Mouse (Mus musculus): ENCODE data around the gene Gm7247. TPM values are rescaled to one million over a fixed set of nuclear protein-coding genes. Genes with fewer than 3 reads are reported as not detected.
"Not testable (repeated sequence)": the region's sequence is repeated elsewhere in the genome, so short reads cannot be mapped to it uniquely, and the experiment has no call there.

Gm7247 gene
- polyA plus RNA-seq (2016; fragmentation: Nextera tagmentation; extraction: Ambion mirVana), result not detected in 2 replicates

DNA sequence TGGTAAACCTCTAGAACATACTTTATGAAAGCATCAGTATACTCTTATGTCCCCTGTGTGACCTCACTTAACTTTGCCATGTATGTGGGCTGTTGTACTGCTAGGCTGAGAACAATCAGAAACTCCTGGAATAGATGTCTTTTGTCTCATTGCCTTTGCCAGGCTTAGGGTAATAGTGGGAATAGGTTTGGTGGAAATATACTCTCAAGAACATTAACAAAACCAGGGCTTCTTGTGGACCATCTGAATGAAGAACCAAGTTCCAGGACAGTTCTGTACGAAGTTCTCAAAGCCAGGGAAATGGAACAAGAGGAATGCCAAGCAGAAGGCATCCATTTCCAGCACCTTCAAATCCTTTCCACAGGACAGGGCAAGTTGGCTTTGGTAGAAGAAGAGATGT, at the start of gene Gm7247:
Gene Gm7247, plus strand, starts transcription at position 301 of the 400 bp plus-strand sequence.
- Histone ChIP-seq H3K4me3 (replicated peaks) (no peak within 1 kb of the TSS), H3K9me3 (no peaks in the 10 kb centered on the region), H3K4me1 (replicated peaks) (no peaks in the 10 kb centered on the region), H3K36me3 (no peaks in the 10 kb centered on the region), H3K27me3 (peaks cover 19% of the 10 kb centered on the region), H3K4me2 (no peak within 1 kb of the TSS), H3K9ac (replicated peaks) (no peak within 1 kb of the TSS), H3K27ac (no peak within 1 kb of the TSS)
- no peak for ATAC-seq (ENCODE audit: insufficient number of reproducible peaks, insufficient read depth, low FRiP score, low TSS enrichment, low read depth)
- 90% methylated on average over 1 of the region's 1 CpGs for WGBS

DNA sequence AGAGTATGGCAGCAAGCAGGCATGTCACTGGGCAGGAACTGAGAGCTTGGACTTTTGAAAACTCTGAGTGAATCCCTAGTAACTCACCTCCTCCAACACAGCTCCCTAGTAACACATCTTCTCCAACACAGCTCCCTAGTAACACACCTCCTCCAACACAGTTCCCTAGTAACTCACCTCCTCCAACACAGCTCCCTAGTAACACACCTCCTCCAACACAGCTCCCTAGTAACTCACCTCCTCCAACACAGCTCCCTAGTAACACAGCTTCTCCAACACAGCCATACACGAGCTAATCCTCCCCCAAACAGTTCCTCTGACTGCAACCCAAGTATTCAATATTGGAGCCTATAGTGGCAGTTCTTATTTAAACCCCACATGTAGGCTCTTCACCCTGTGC, 37.6 kb upstream of the Gm7247 start:
- no peaks in the 10 kb centered on the region for H3K36me3 ChIP-seq
- no peak overlapping the region for H3K4me3 ChIP-seq (replicated peaks)
- WGBS, result 69% methylated on average over 1 of the region's 1 CpGs
- H3K27ac ChIP-seq, result no peak overlapping the region
- no peak for ATAC-seq (ENCODE audit: insufficient number of reproducible peaks, insufficient read depth, low FRiP score, low TSS enrichment, low read depth)
- H3K4me2 ChIP-seq, result no peak overlapping the region
- H3K27me3 ChIP-seq, result no peaks in the 10 kb centered on the region
- H3K4me1 ChIP-seq (replicated peaks), result no peaks in the 10 kb centered on the region
- H3K9ac ChIP-seq (replicated peaks), result no peak overlapping the region
- H3K9me3 ChIP-seq, result peaks cover 6% of the 10 kb centered on the region; the same call in 1 of the 2 replicates

DNA sequence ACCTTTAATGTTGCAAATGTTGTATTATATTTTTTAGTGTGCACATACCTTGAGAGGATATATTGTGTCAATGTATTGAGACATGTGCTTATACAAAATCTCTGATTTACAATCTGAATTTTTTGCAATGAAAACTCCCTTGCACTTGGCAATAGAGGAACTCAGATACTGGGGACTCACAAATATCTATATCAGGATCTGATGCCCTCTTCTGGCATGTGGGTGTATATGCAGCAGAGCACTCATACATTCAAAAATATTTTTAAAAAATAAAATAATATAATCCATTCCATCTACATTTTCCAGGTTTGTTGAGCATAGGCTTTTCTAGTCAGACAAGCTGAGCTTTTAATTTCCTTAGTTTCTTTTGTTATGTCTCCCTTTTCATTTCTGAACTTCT, 15.5 kb upstream of the Gm7247 start:
- Histone ChIP-seq H3K4me2 (no peak overlapping the region), H3K9me3 (no peaks in the 10 kb centered on the region), H3K4me3 (replicated peaks) (no peak overlapping the region), H3K9ac (replicated peaks) (no peak overlapping the region), H3K36me3 (no peaks in the 10 kb centered on the region), H3K4me1 (replicated peaks) (no peaks in the 10 kb centered on the region), H3K27ac (no peak overlapping the region), H3K27me3 (no peaks in the 10 kb centered on the region)
- ATAC-seq (ENCODE audit: insufficient number of reproducible peaks, insufficient read depth, low FRiP score, low TSS enrichment, low read depth), result no peak

DNA sequence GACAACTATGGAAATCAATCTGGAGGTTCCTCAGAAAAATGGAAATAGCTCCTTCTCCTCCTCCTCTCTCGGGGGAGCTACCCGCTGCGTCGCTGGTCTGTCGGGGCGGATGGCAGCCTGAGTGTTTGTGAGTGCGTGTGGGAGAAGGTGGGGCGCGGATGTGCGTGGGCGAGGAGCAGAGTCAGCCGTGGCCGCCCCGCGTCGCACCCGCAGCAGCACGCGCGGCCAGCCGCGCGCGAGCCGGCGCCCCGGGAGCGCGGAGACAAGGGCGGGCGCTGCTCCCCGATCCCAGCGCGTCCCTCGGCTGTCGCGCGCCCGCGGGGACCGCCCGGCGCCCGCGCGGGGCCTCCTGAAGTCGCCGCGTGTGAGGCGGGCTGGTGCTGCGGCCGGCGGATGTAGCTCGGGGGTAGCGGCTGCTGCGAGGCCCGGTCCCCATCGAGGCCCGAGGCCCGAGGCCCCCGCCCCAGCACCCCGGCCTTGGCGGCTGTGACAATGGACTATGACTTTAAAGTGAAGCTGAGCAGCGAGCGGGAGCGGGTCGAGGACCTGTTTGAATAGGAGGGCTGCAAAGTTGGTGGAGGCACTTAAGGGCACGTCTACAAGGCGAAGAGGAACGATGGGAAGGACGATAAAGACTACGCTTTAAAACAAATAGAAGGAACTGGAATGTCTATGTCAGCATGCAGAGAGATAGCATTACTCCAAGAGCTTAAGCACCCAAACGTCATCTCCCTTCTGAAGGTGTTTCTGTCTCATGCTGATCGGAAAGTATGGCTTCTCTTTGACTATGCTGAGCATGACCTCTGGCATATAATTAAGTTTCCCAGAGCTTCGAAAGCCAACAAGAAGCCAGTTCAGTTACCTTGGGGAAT, 3.2 kb upstream of the Gm7247 start:
- Histone ChIP-seq H3K4me1 (replicated peaks) (no peaks in the 10 kb centered on the region), H3K27ac (no peak overlapping the region), H3K27me3 (peaks cover 19% of the 10 kb centered on the region), H3K4me2 (peak overlapping the region; percentile 87), H3K4me3 (replicated peaks) (peak overlapping the region; percentile 54), H3K9ac (replicated peaks) (peak overlapping the region; percentile 71), H3K9me3 (no peaks in the 10 kb centered on the region), H3K36me3 (no peaks in the 10 kb centered on the region)
- ATAC-seq (ENCODE audit: insufficient number of reproducible peaks, insufficient read depth, low FRiP score, low TSS enrichment, low read depth), result 0 out of 2 replicates have a peak, but pooled peaks have one; percentile 56
- WGBS, result 5% methylated on average over 70 of the region's 75 CpGs

DNA sequence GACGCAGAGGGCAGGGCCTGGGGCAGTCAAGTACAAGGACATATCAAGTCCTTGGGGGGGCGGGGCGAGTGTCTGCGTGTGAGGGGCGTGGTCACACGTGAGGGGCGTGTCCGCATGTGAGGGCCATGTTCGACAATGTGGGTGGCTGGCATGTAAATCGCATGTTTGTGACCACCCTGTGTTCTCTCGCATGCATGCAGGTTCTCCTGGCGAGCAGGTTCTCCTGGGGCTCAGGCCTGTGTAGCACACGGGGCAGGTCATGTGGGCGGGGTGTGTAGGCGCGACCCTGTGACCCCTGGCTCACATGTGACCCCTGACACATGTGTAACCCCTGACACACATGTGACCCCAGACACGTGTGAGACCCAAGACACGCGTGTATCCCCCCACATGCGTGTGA, 21.2 kb downstream of the Gm7247 start:
- H3K9ac ChIP-seq (replicated peaks), result no peak overlapping the region
- no peak overlapping the region for H3K4me3 ChIP-seq (replicated peaks)
- H3K9me3 ChIP-seq, result peaks cover 25% of the 10 kb centered on the region
- no peak overlapping the region for H3K27ac ChIP-seq
- no peak overlapping the region for H3K4me2 ChIP-seq
- WGBS, result 93% methylated on average over 20 of the region's 20 CpGs
- no peaks in the 10 kb centered on the region for H3K27me3 ChIP-seq
- no peaks in the 10 kb centered on the region for H3K4me1 ChIP-seq (replicated peaks)
- 0 out of 2 replicates have a peak, but pooled peaks have one; percentile 26 for ATAC-seq (ENCODE audit: insufficient number of reproducible peaks, insufficient read depth, low FRiP score, low TSS enrichment, low read depth)
- no peaks in the 10 kb centered on the region for H3K36me3 ChIP-seq

DNA sequence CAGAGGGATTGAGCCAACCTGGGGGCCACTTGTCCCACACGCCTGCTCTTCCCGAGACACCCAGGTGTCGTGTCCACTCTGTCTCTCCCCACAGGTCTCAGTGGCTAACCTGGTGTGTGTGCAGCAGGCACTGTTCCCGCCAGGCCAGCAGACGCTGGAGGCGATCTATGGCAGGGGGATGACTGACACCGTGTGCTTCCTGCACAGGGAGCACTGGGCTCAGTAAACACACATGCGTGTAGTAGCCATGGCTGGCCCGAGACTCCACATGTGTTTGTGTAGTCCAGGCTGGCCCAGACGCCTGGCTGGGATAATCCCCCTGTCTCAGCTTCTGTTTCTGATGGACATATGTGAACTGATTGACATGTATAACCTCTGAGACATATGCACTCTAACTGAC, 22.8 kb downstream of the Gm7247 start:
- peaks cover 27% of the 10 kb centered on the region for H3K9me3 ChIP-seq
- H3K4me3 ChIP-seq (replicated peaks), result no peak overlapping the region
- H3K36me3 ChIP-seq, result no peaks in the 10 kb centered on the region
- no peak overlapping the region for H3K27ac ChIP-seq
- no peak overlapping the region for H3K9ac ChIP-seq (replicated peaks)
- no peak overlapping the region for H3K4me2 ChIP-seq
- H3K4me1 ChIP-seq (replicated peaks), result no peaks in the 10 kb centered on the region
- WGBS, result 96% methylated on average over 10 of the region's 10 CpGs
- H3K27me3 ChIP-seq, result no peaks in the 10 kb centered on the region
- peak; percentile 23; the same call in 1 of the 2 replicates for ATAC-seq (ENCODE audit: insufficient number of reproducible peaks, insufficient read depth, low FRiP score, low TSS enrichment, low read depth)

DNA sequence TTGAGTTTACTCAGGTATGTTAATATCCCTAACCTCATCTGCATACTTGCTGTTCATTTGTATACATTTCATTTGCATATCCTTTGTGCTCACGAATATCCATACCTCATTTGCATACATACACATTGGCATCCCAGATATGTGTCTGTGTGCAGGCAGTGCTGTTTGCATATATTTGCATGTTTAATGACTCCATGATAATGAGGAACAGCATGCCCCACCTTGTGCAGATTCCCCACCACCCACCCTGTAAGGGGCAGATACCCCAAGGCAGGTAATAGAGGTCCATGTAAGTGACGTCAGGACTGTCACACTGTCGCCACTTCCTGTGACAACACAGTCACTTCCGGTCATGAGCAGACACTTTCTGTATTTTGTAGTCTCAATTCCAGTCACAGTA, 24.2 kb downstream of the Gm7247 start:
- Histone ChIP-seq H3K4me1 (replicated peaks) (no peaks in the 10 kb centered on the region), H3K9me3 (peaks cover 27% of the 10 kb centered on the region), H3K4me2 (no peak overlapping the region), H3K4me3 (replicated peaks) (no peak overlapping the region), H3K9ac (replicated peaks) (no peak overlapping the region), H3K36me3 (no peaks in the 10 kb centered on the region), H3K27ac (no peak overlapping the region), H3K27me3 (no peaks in the 10 kb centered on the region)
- ATAC-seq (ENCODE audit: insufficient number of reproducible peaks, insufficient read depth, low FRiP score, low TSS enrichment, low read depth), result no peak
- 86% methylated on average over 4 of the region's 4 CpGs for WGBS

DNA sequence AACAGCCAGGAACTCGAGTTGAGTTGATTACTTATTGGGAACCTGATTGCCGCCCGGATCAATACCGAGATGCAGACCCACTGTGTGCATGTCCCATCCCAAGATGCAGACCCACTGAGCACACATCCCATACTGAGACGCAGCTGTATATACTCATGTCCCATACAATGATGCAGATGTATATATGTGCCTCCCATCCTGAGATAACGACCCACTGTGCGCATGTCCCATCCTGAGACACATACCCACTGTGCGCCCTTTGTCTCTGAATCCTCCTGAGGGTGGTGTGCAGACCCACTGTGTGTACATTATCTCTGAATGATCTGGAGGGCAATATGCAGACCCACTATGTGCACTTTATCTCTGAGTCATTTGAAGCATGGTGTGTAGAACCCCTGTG, 26.2 kb downstream of the Gm7247 start:
- H3K27ac ChIP-seq, result no peak overlapping the region
- no peaks in the 10 kb centered on the region for H3K4me1 ChIP-seq (replicated peaks)
- H3K9me3 ChIP-seq, result peaks cover 22% of the 10 kb centered on the region
- ATAC-seq (ENCODE audit: insufficient number of reproducible peaks, insufficient read depth, low FRiP score, low TSS enrichment, low read depth), result peak; percentile 16; the same call in 1 of the 2 replicates
- H3K36me3 ChIP-seq, result no peaks in the 10 kb centered on the region
- H3K9ac ChIP-seq (replicated peaks), result no peak overlapping the region
- 95% methylated on average over 8 of the region's 8 CpGs for WGBS
- no peaks in the 10 kb centered on the region for H3K27me3 ChIP-seq
- H3K4me3 ChIP-seq (replicated peaks), result no peak overlapping the region
- no peak overlapping the region for H3K4me2 ChIP-seq

DNA sequence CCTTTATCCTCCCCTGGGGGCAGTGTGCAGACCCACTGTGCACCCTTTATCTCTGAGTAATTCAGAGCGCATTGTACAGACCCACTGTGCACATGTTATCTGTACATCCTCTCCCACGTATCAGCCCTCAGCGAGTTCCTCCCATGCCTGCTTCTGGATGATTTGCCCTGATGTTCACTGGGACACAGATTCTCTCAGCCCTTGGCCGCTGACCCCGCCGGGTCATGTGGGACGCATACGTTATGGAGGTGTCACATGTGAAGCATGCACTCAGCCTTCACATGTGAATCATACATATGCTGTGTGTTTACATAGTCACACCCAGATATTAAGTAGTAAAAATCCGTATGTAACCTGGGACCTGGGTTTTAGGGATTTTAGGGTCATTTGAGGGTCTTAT, 26.7 kb downstream of the Gm7247 start:
- H3K4me3 ChIP-seq (replicated peaks), result no peak overlapping the region
- H3K36me3 ChIP-seq, result no peaks in the 10 kb centered on the region
- no peak overlapping the region for H3K9ac ChIP-seq (replicated peaks)
- WGBS, result 95% methylated on average over 9 of the region's 9 CpGs
- ATAC-seq (ENCODE audit: insufficient number of reproducible peaks, insufficient read depth, low FRiP score, low TSS enrichment, low read depth), result no peak
- peaks cover 18% of the 10 kb centered on the region for H3K9me3 ChIP-seq
- no peaks in the 10 kb centered on the region for H3K27me3 ChIP-seq
- no peaks in the 10 kb centered on the region for H3K4me1 ChIP-seq (replicated peaks)
- no peak overlapping the region for H3K27ac ChIP-seq
- H3K4me2 ChIP-seq, result no peak overlapping the region

DNA sequence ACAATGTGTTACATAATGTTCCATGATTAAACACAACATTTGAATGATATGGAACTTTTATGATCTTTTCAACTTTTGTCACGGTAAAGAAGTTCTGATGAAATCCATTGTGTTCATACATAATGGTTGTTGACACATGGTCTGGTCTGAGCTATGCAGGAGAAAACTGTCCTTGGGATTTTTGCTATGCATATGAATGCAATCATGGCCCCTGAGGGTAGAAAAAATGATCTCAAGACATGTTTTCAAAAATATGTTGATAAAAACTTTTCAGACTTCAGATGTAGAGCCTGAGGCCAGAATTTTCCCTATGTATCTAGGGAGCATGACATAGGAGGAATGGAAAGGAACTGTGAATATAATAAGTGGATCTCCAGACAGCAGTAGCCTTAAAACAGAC, 49.0 kb downstream of the Gm7247 start, which contains the start of gene Vmn2r88:
Gene Vmn2r88, plus strand, starts transcription at position 301 of the 400 bp plus-strand sequence.
- Histone ChIP-seq H3K36me3 (no peaks in the 10 kb centered on the region), H3K4me1 (replicated peaks) (no peaks in the 10 kb centered on the region), H3K4me3 (replicated peaks) (no peak within 1 kb of the TSS), H3K27ac (no peak within 1 kb of the TSS), H3K9me3 (no peaks in the 10 kb centered on the region), H3K9ac (replicated peaks) (no peak within 1 kb of the TSS), H3K27me3 (no peaks in the 10 kb centered on the region), H3K4me2 (no peak within 1 kb of the TSS)
- ATAC-seq (ENCODE audit: insufficient number of reproducible peaks, insufficient read depth, low FRiP score, low TSS enrichment, low read depth), result no peak
- WGBS, result 89% methylated on average over 1 of the region's 1 CpGs

DNA sequence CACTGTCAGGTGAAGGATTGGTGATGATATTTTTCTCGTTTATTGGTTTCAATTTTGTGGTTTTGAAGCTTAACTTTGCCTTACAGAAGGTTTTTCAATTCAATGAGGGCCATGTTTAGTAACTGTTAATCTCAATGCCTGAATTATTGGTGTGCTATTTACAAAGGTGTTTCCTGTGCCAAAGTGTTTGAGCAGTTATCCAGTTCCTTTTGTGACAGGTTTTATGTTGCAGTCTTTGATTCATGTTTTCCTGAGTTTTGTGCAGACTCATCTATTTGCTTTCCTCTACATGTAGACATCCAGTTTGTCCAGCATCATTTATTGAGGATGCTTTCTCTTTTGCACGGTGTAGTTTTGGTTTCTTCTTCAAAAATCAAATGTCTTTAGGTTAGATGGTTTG, 62.3 kb downstream of the Gm7247 start:
- 58% methylated on average over 2 of the region's 2 CpGs for WGBS
- Histone ChIP-seq H3K9me3 (no peaks in the 10 kb centered on the region), H3K27me3 (no peaks in the 10 kb centered on the region), H3K4me1 (replicated peaks) (no peaks in the 10 kb centered on the region), H3K27ac (no peak overlapping the region), H3K36me3 (no peaks in the 10 kb centered on the region), H3K9ac (replicated peaks) (no peak overlapping the region), H3K4me2 (no peak overlapping the region), H3K4me3 (replicated peaks) (no peak overlapping the region)
- ATAC-seq (ENCODE audit: insufficient number of reproducible peaks, insufficient read depth, low FRiP score, low TSS enrichment, low read depth), result no peak

DNA sequence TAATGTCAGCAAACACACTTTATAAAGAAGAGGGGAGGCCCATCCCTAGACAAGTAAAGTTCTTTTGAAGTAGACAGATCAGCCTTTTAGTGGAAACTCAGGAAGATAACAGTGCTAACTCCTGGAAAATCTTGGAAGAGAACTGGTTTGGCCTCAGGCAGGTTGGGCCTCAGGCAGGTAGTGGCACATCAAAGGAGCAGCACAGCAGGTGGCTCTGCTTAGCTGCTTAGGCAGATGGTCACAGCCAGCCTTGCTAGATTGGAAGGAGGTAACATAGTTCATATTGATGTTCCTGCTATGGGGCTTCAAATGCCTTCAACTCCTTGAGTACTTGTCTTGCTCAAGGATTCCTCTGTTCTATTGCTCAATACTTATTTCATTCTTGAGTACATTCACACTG, 68.6 kb downstream of the Gm7247 start:
- not testable (repeated sequence) for H3K9ac ChIP-seq (replicated peaks); H3K27ac ChIP-seq; H3K27me3 ChIP-seq; ATAC-seq (ENCODE audit: insufficient number of reproducible peaks, insufficient read depth, low FRiP score, low TSS enrichment, low read depth); H3K9me3 ChIP-seq; H3K4me1 ChIP-seq (replicated peaks); H3K36me3 ChIP-seq; H3K4me3 ChIP-seq (replicated peaks); H3K4me2 ChIP-seq
